Mouse (Mus musculus): ENCODE results near the gene Mcm9. TPM values are rescaled to one million over a fixed set of nuclear protein-coding genes. Genes with fewer than 3 reads are reported as not detected.

The Mcm9 gene
- polyA plus RNA-seq, 1 experiment from 2014 or later = 11.7 TPM

GRCm38 (mm10) chr10:53605328-53605727 lies 24.9 kb downstream of the Mcm9 start:
- H3K27me3 ChIP-seq (ENCODE audit: poor library complexity, severe bottlenecking) = no peaks in the 10 kb centered on the region

GRCm38 (mm10) chr10:53598821-53599220 lies 31.4 kb downstream of the Mcm9 start:
- Histone ChIP-seq H3K9me3 (no peaks in the 10 kb centered on the region), H3K27me3 (ENCODE audit: poor library complexity, severe bottlenecking) (no peaks in the 10 kb centered on the region), H3K4me3 (peak overlapping the region; percentile 96), H3K4me1 (peaks cover 31% of the 10 kb centered on the region), H3K27ac (no peak overlapping the region), H3K36me3 (replicated peaks) (peaks cover 42% of the 10 kb centered on the region)
- WGBS = 64% methylated on average over 5 of the region's 5 CpGs
- DNase-seq (ENCODE audit: extremely low spot score, low spot score) = no peak

More at GRCm38 (mm10) chr10:53605328-53605727, 24.9 kb downstream of the Mcm9 start:
- Histone ChIP-seq H3K4me1 (no peaks in the 10 kb centered on the region), H3K4me3 (no peak overlapping the region), H3K9me3 (no peaks in the 10 kb centered on the region), H3K36me3 (replicated peaks) (peaks cover 98% of the 10 kb centered on the region), H3K27ac (no peak overlapping the region)
- no peak for DNase-seq (ENCODE audit: extremely low spot score, low spot score)
- 82% methylated on average over 2 of the region's 2 CpGs for WGBS

- H3K4me3 ChIP-seq = peak overlapping the region; percentile 96
- H3K9me3 ChIP-seq = no peaks in the 10 kb centered on the region
- H3K27ac ChIP-seq = peak overlapping the region; percentile 98
- H3K36me3 ChIP-seq (replicated peaks) = peaks cover 27% of the 10 kb centered on the region
- WGBS = under 1% methylated on average over 99 of the region's 99 CpGs
- DNase-seq (ENCODE audit: extremely low spot score, low spot score) = no peak
- H3K27me3 ChIP-seq (ENCODE audit: poor library complexity, severe bottlenecking) = no peaks in the 10 kb centered on the region
- peaks cover 31% of the 10 kb centered on the region for H3K4me1 ChIP-seq
Observed at GRCm38 (mm10) chr10:53597121-53597881, 32.9 kb downstream of the Mcm9 start.

- DNase-seq (ENCODE audit: extremely low spot score, low spot score) = peak; percentile 95
- peaks cover 31% of the 10 kb centered on the region for H3K4me1 ChIP-seq
- H3K36me3 ChIP-seq (replicated peaks) = peaks cover 21% of the 10 kb centered on the region
- no peaks in the 10 kb centered on the region for H3K9me3 ChIP-seq
- H3K27me3 ChIP-seq (ENCODE audit: poor library complexity, severe bottlenecking) = no peaks in the 10 kb centered on the region
- under 1% methylated on average over 52 of the region's 52 CpGs for WGBS
- H3K4me3 ChIP-seq = peak within 1 kb of the TSS; percentile 96
- peak within 1 kb of the TSS; percentile 98 for H3K27ac ChIP-seq
Observed at GRCm38 (mm10) chr10:53596677-53597120, 33.5 kb downstream of the Mcm9 start, which contains the start of gene Asf1a. TSS of gene Asf1a (plus strand) at chr10:53596757.

- Histone ChIP-seq H3K4me1 (peaks cover 31% of the 10 kb centered on the region), H3K27ac (peak overlapping the region; percentile 98), H3K27me3 (ENCODE audit: poor library complexity, severe bottlenecking) (no peaks in the 10 kb centered on the region), H3K9me3 (no peaks in the 10 kb centered on the region), H3K4me3 (peak overlapping the region; percentile 96), H3K36me3 (replicated peaks) (peaks cover 14% of the 10 kb centered on the region)
- no peak for DNase-seq (ENCODE audit: extremely low spot score, low spot score)
- 11% methylated on average over 27 of the region's 27 CpGs for WGBS
Observed at GRCm38 (mm10) chr10:53595744-53596676, 34.2 kb downstream of the Mcm9 start.

- Histone ChIP-seq H3K36me3 (replicated peaks) (0 out of 2 replicates have a peak, but pooled peaks cover 4% of the 10 kb centered on the region), H3K4me1 (peaks cover 6% of the 10 kb centered on the region), H3K9me3 (no peaks in the 10 kb centered on the region), H3K4me3 (no peak overlapping the region), H3K27ac (no peak overlapping the region), H3K27me3 (ENCODE audit: poor library complexity, severe bottlenecking) (no peaks in the 10 kb centered on the region)
- no peak for DNase-seq (ENCODE audit: extremely low spot score, low spot score)
- WGBS = 74% methylated on average over 3 of the region's 3 CpGs
Observed at GRCm38 (mm10) chr10:53585777-53586176, 44.5 kb downstream of the Mcm9 start.

- Histone ChIP-seq H3K9me3 (no peaks in the 10 kb centered on the region), H3K27ac (peak overlapping the region; percentile 76; the same call in 1 of the 2 replicates), H3K4me1 (peaks cover 16% of the 10 kb centered on the region), H3K4me3 (peak overlapping the region; percentile 48), H3K36me3 (replicated peaks) (no peaks in the 10 kb centered on the region), H3K27me3 (ENCODE audit: poor library complexity, severe bottlenecking) (no peaks in the 10 kb centered on the region)
- no peak for DNase-seq (ENCODE audit: extremely low spot score, low spot score)
- WGBS = 23% methylated on average over 7 of the region's 12 CpGs
Observed at GRCm38 (mm10) chr10:53581087-53581486, 49.2 kb downstream of the Mcm9 start.

- peak overlapping the region; percentile 76 for H3K27ac ChIP-seq
Observed at GRCm38 (mm10) chr10:53580621-53581081, 49.6 kb downstream of the Mcm9 start.

GRCm38 (mm10) chr10:53580137-53580536 lies 50.1 kb downstream of the Mcm9 start:
- Histone ChIP-seq H3K36me3 (replicated peaks) (no peaks in the 10 kb centered on the region), H3K4me1 (peaks cover 16% of the 10 kb centered on the region), H3K9me3 (no peaks in the 10 kb centered on the region), H3K27me3 (ENCODE audit: poor library complexity, severe bottlenecking) (no peaks in the 10 kb centered on the region), H3K4me3 (peak overlapping the region; percentile 48), H3K27ac (peak overlapping the region; percentile 76)
- DNase-seq (ENCODE audit: extremely low spot score, low spot score) = peak; percentile 19
- 27% methylated on average over 7 of the region's 7 CpGs for WGBS

More at GRCm38 (mm10) chr10:53580621-53581081, 49.6 kb downstream of the Mcm9 start:
- DNase-seq (ENCODE audit: extremely low spot score, low spot score) = peak; percentile 29
- Histone ChIP-seq H3K4me1 (peaks cover 16% of the 10 kb centered on the region), H3K4me3 (peak overlapping the region; percentile 48), H3K36me3 (replicated peaks) (no peaks in the 10 kb centered on the region), H3K9me3 (no peaks in the 10 kb centered on the region), H3K27me3 (ENCODE audit: poor library complexity, severe bottlenecking) (no peaks in the 10 kb centered on the region)
- 16% methylated on average over 14 of the region's 14 CpGs for WGBS

- DNase-seq (ENCODE audit: extremely low spot score, low spot score) = no peak
- no peak overlapping the region for H3K27ac ChIP-seq
- H3K9me3 ChIP-seq = no peaks in the 10 kb centered on the region
- H3K4me3 ChIP-seq = no peak overlapping the region
- no peaks in the 10 kb centered on the region; the same call in 1 of the 2 replicates for H3K36me3 ChIP-seq (replicated peaks)
- no peaks in the 10 kb centered on the region for H3K4me1 ChIP-seq
- H3K27me3 ChIP-seq (ENCODE audit: poor library complexity, severe bottlenecking) = no peaks in the 10 kb centered on the region
Observed at GRCm38 (mm10) chr10:53568531-53568930, 61.7 kb downstream of the Mcm9 start.

- Histone ChIP-seq H3K27ac (no peak overlapping the region), H3K9me3 (no peaks in the 10 kb centered on the region), H3K27me3 (ENCODE audit: poor library complexity, severe bottlenecking) (no peaks in the 10 kb centered on the region), H3K36me3 (replicated peaks) (peaks cover 3% of the 10 kb centered on the region), H3K4me3 (no peak overlapping the region), H3K4me1 (no peaks in the 10 kb centered on the region)
- WGBS = 90% methylated on average over 2 of the region's 2 CpGs
- no peak for DNase-seq (ENCODE audit: extremely low spot score, low spot score)
Observed at GRCm38 (mm10) chr10:53565538-53565937, 64.7 kb downstream of the Mcm9 start.

- Histone ChIP-seq H3K4me3 (no peak overlapping the region), H3K4me1 (no peaks in the 10 kb centered on the region), H3K27me3 (ENCODE audit: poor library complexity, severe bottlenecking) (no peaks in the 10 kb centered on the region), H3K27ac (no peak overlapping the region), H3K9me3 (no peaks in the 10 kb centered on the region), H3K36me3 (replicated peaks) (peaks cover 3% of the 10 kb centered on the region)
- no peak for DNase-seq (ENCODE audit: extremely low spot score, low spot score)
- WGBS = 88% methylated on average over 5 of the region's 5 CpGs
Observed at GRCm38 (mm10) chr10:53562001-53562400, 68.2 kb downstream of the Mcm9 start.

Measured in forebrain, embryonic 10.5 days (tissue).